Mouse (Mus musculus): Measurements from ENCODE around the gene Tmem114. TPM values are rescaled to one million over a fixed set of nuclear protein-coding genes. Genes with fewer than 3 reads are reported as not detected.
A peak's percentile ranks its signal among the peaks of the same experiment; 100 is the strongest.

The Tmem114 gene
- total RNA-seq (2017): 0.38 and 0.45 TPM in 2 replicates

DNA sequence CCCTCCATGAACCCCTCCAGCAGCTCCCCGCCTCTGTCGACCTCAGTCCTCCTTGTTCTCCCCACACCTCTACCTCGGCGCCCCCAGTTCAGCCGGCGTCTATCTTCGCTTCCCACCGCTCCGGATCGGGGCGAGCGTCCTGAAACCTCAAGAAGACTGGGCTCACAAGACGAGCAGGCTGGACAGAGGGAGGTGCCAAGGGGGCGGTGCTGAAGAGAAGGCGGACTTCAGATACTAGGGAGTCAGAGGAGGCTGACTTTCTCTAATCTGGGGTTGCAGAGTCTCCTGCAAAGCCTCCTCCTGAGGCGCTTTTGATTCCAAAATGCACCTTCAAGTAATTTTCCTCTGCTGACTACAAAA is at the start of gene Tmem114:
TSS of gene Tmem114 (minus strand) at position 166 of the 360 bp plus-strand sequence.
- peak in 1 of 2 experiments; percentile 17; a peak in 1 of 4 replicates for ATAC-seq (replicated peaks in 1 of 2; ENCODE audit: insufficient read depth in 1 of 2, low FRiP score in 2 of 2, low TSS enrichment in 1 of 2, low read depth in 1 of 2, poor library complexity in 2 of 2, severe bottlenecking in 2 of 2)

GRCm38 (mm10) chr16:8470603-8471481 is 45.9 kb upstream of the Tmem114 start, which contains the start of gene Mettl22:
Gene Mettl22, plus strand, starts transcription at chr16:8470788.
- peak; percentile 88 to 91 for ATAC-seq (replicated peaks in 1 of 2; ENCODE audit: insufficient read depth in 1 of 2, low FRiP score in 2 of 2, low TSS enrichment in 1 of 2, low read depth in 1 of 2, poor library complexity in 2 of 2, severe bottlenecking in 2 of 2)

GRCm38 (mm10) chr16:8470132-8470531 is 45.2 kb upstream of the Tmem114 start:
- no peak for ATAC-seq (replicated peaks in 1 of 2; ENCODE audit: insufficient read depth in 1 of 2, low FRiP score in 2 of 2, low TSS enrichment in 1 of 2, low read depth in 1 of 2, poor library complexity in 2 of 2, severe bottlenecking in 2 of 2)

- peak; percentile 62 to 89; a peak in 3 of 4 replicates for ATAC-seq (replicated peaks in 1 of 2; ENCODE audit: insufficient read depth in 1 of 2, low FRiP score in 2 of 2, low TSS enrichment in 1 of 2, low read depth in 1 of 2, poor library complexity in 2 of 2, severe bottlenecking in 2 of 2)
Measured at GRCm38 (mm10) chr16:8459098-8459497, 34.2 kb upstream of the Tmem114 start.

- no peak for ATAC-seq (replicated peaks in 1 of 2; ENCODE audit: insufficient read depth in 1 of 2, low FRiP score in 2 of 2, low TSS enrichment in 1 of 2, low read depth in 1 of 2, poor library complexity in 2 of 2, severe bottlenecking in 2 of 2)
Measured at GRCm38 (mm10) chr16:8458391-8458790, 33.5 kb upstream of the Tmem114 start.

GRCm38 (mm10) chr16:8455221-8455620 is 30.3 kb upstream of the Tmem114 start:
- peak; percentile 90 to 95 for ATAC-seq (replicated peaks in 1 of 2; ENCODE audit: insufficient read depth in 1 of 2, low FRiP score in 2 of 2, low TSS enrichment in 1 of 2, low read depth in 1 of 2, poor library complexity in 2 of 2, severe bottlenecking in 2 of 2)

GRCm38 (mm10) chr16:8453301-8453700 is 28.4 kb upstream of the Tmem114 start:
- no peak for ATAC-seq (replicated peaks in 1 of 2; ENCODE audit: insufficient read depth in 1 of 2, low FRiP score in 2 of 2, low TSS enrichment in 1 of 2, low read depth in 1 of 2, poor library complexity in 2 of 2, severe bottlenecking in 2 of 2)

- ATAC-seq (replicated peaks in 1 of 2; ENCODE audit: insufficient read depth in 1 of 2, low FRiP score in 2 of 2, low TSS enrichment in 1 of 2, low read depth in 1 of 2, poor library complexity in 2 of 2, severe bottlenecking in 2 of 2): no peak
Measured at GRCm38 (mm10) chr16:8446256-8446655, 21.3 kb upstream of the Tmem114 start.

DNA sequence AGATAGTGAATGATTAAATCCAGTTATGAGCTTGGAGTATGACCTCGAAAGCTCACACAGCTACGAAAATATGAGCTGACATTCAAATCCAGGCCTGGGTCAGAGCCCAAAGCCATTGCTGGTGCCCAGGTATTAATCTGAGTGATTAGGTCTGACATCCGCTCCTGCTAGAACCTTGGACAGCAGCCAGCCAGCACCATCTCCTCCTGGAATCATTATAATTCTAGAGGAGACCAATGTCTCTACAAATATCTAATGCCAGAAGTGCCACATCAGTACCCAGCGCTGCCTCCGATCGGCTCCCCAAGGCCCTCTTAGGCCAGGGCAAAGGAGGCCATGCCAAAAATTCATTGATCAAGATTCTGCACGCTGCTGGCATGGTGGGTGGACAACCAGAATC is 20.0 kb upstream of the Tmem114 start:
- no peak for ATAC-seq (replicated peaks in 1 of 2; ENCODE audit: insufficient read depth in 1 of 2, low FRiP score in 2 of 2, low TSS enrichment in 1 of 2, low read depth in 1 of 2, poor library complexity in 2 of 2, severe bottlenecking in 2 of 2)

- no peak for ATAC-seq (replicated peaks in 1 of 2; ENCODE audit: insufficient read depth in 1 of 2, low FRiP score in 2 of 2, low TSS enrichment in 1 of 2, low read depth in 1 of 2, poor library complexity in 2 of 2, severe bottlenecking in 2 of 2)
Measured at GRCm38 (mm10) chr16:8432616-8433015, 7.7 kb upstream of the Tmem114 start.

DNA sequence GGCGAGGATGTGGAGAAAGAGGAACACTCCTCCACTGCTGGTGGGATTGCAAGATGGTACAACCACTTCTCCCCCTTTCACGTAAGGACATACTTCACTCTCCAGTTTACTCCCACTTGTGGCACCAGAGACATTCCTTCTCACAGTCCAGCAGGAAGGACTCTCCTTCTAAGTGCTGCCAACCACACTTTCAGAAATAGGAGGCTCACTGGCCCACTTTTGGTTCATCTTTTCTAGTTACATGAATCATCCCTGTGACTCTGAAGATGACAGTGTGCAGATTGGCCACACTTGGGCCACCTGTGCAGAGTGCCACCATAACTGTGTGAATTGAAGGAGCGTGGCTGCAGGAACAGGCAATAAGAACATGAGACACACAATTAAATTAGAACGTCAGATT is 4.6 kb upstream of the Tmem114 start:
- ATAC-seq (replicated peaks in 1 of 2; ENCODE audit: insufficient read depth in 1 of 2, low FRiP score in 2 of 2, low TSS enrichment in 1 of 2, low read depth in 1 of 2, poor library complexity in 2 of 2, severe bottlenecking in 2 of 2): no peak

GRCm38 (mm10) chr16:8425736-8426135 is 800 bp upstream of the Tmem114 start:
- no peak for ATAC-seq (replicated peaks in 1 of 2; ENCODE audit: insufficient read depth in 1 of 2, low FRiP score in 2 of 2, low TSS enrichment in 1 of 2, low read depth in 1 of 2, poor library complexity in 2 of 2, severe bottlenecking in 2 of 2)

GRCm38 (mm10) chr16:8424161-8424970 is 570 bp downstream of the Tmem114 start:
- no peak for ATAC-seq (replicated peaks in 1 of 2; ENCODE audit: insufficient read depth in 1 of 2, low FRiP score in 2 of 2, low TSS enrichment in 1 of 2, low read depth in 1 of 2, poor library complexity in 2 of 2, severe bottlenecking in 2 of 2)

- ATAC-seq (replicated peaks in 1 of 2; ENCODE audit: insufficient read depth in 1 of 2, low FRiP score in 2 of 2, low TSS enrichment in 1 of 2, low read depth in 1 of 2, poor library complexity in 2 of 2, severe bottlenecking in 2 of 2): no peak
Measured at GRCm38 (mm10) chr16:8423626-8424114, 1.3 kb downstream of the Tmem114 start.

DNA sequence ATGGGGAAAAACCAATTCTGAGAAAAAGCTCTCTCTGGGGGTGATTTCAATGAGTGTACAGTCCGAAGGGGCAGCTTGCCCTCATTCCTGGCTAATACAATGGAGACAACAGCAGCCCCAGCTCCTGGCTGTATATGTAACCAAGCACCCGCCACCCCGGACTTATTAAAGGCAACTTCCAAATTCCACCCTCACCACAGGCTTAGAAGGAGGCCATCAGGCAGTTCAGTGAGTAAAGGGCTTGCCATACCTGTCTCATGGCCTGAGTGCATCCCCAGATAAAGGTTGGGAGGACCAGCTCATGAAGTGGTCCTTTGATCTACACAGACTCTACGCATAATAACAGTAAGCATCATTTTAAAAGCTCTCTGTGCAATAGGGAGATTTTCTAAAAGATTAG is 4.1 kb downstream of the Tmem114 start:
- ATAC-seq (replicated peaks in 1 of 2; ENCODE audit: insufficient read depth in 1 of 2, low FRiP score in 2 of 2, low TSS enrichment in 1 of 2, low read depth in 1 of 2, poor library complexity in 2 of 2, severe bottlenecking in 2 of 2): no peak

- no peak for ATAC-seq (replicated peaks in 1 of 2; ENCODE audit: insufficient read depth in 1 of 2, low FRiP score in 2 of 2, low TSS enrichment in 1 of 2, low read depth in 1 of 2, poor library complexity in 2 of 2, severe bottlenecking in 2 of 2)
Measured at GRCm38 (mm10) chr16:8420381-8420780, 4.6 kb downstream of the Tmem114 start.

DNA sequence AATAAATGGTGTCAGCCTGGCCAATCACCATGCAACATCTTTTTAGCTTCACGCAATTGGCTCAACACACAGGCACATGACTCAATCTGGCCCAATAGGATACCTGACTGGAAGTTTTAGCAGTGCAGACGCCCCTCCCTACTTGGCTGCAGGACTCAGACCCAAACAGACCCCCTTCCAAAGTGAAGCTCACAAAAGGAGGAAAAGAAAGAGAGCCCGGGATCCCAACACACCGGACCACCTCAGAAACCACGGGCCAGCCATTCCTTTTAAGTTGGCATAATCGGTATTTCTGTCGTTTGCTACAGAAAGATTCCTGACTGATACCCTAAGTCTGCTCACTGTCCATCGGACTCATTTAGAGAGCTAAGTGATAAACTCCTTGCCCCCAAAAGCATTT is 5.3 kb downstream of the Tmem114 start:
- no peak for ATAC-seq (replicated peaks in 1 of 2; ENCODE audit: insufficient read depth in 1 of 2, low FRiP score in 2 of 2, low TSS enrichment in 1 of 2, low read depth in 1 of 2, poor library complexity in 2 of 2, severe bottlenecking in 2 of 2)

DNA sequence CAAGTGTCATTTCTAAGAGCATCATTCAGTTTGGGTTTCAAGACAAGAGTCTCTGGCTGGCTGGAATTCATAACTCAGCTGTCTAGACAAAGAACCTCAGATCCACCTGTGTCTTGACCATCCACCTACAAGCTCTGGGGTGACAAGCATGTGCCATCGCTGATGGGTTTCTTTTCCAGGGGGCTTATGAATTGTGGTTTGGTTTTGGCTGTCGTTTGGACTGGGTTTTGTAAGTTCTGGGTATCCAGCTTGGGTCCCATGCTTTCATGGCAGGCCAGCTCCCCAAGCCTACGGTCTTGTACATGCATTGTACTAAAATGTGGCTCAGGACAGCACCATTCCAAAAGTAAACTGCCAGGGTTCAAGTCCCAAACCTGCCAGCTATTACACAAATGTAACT is 6.8 kb downstream of the Tmem114 start:
- ATAC-seq (replicated peaks in 1 of 2; ENCODE audit: insufficient read depth in 1 of 2, low FRiP score in 2 of 2, low TSS enrichment in 1 of 2, low read depth in 1 of 2, poor library complexity in 2 of 2, severe bottlenecking in 2 of 2): no peak
